Mouse (Mus musculus) urinary bladder, postnatal 25 days (tissue): ENCODE data around the gene Rps6ka5.

Source experiments
- DNase-seq: peaks from one replicate; pipeline ENCODE4 v3.0.0; 2022; ENCODE audit warnings: low spot score

Rps6ka5 gene

GRCm38 (mm10) chr12:100594700-100595099, 132.1 kb downstream of the Rps6ka5 start:
- DNase-seq: no peak

- no peak for DNase-seq
Measured at GRCm38 (mm10) chr12:100586601-100587000, 140.2 kb downstream of the Rps6ka5 start.

- DNase-seq: no peak
Measured at GRCm38 (mm10) chr12:100579221-100579620, 147.6 kb downstream of the Rps6ka5 start.

- peak; percentile 11 for DNase-seq
Measured at GRCm38 (mm10) chr12:100578291-100578690, 148.5 kb downstream of the Rps6ka5 start.

- no peak for DNase-seq
Measured at GRCm38 (mm10) chr12:100575739-100576138, 151.0 kb downstream of the Rps6ka5 start.

GRCm38 (mm10) chr12:100570522-100571072, 156.2 kb downstream of the Rps6ka5 start:
- no peak for DNase-seq

- DNase-seq: no peak
Measured at GRCm38 (mm10) chr12:100568831-100569230, 158.0 kb downstream of the Rps6ka5 start.

GRCm38 (mm10) chr12:100568105-100568504, 158.7 kb downstream of the Rps6ka5 start:
- DNase-seq: no peak

- DNase-seq: no peak
Measured at GRCm38 (mm10) chr12:100567627-100568026, 159.2 kb downstream of the Rps6ka5 start.

- no peak for DNase-seq
Measured at GRCm38 (mm10) chr12:100553675-100554074, 173.1 kb downstream of the Rps6ka5 start.

GRCm38 (mm10) chr12:100551972-100552371, 174.8 kb downstream of the Rps6ka5 start:
- no peak for DNase-seq

GRCm38 (mm10) chr12:100544194-100544567, 182.6 kb downstream of the Rps6ka5 start:
- no peak for DNase-seq

GRCm38 (mm10) chr12:100543437-100544193, 183.2 kb downstream of the Rps6ka5 start:
- DNase-seq: no peak

GRCm38 (mm10) chr12:100542494-100542893, 184.3 kb downstream of the Rps6ka5 start:
- no peak for DNase-seq

- DNase-seq: no peak
Measured at GRCm38 (mm10) chr12:100542076-100542475, 184.7 kb downstream of the Rps6ka5 start.

- no peak for DNase-seq
Measured at GRCm38 (mm10) chr12:100539158-100539714, 187.5 kb downstream of the Rps6ka5 start.

GRCm38 (mm10) chr12:100538445-100539157, 188.2 kb downstream of the Rps6ka5 start:
- no peak for DNase-seq

- DNase-seq: no peak
Measured at GRCm38 (mm10) chr12:100537091-100537490, 189.7 kb downstream of the Rps6ka5 start.

- DNase-seq: no peak
Measured at GRCm38 (mm10) chr12:100535028-100535427, 191.8 kb downstream of the Rps6ka5 start.

- no peak for DNase-seq
Measured at GRCm38 (mm10) chr12:100534028-100534427, 192.8 kb downstream of the Rps6ka5 start.

GRCm38 (mm10) chr12:100533209-100533608, 193.6 kb downstream of the Rps6ka5 start:
- DNase-seq: no peak

GRCm38 (mm10) chr12:100531740-100532139, 195.0 kb downstream of the Rps6ka5 start:
- no peak for DNase-seq

- DNase-seq: no peak
Measured at GRCm38 (mm10) chr12:100530871-100531270, 195.9 kb downstream of the Rps6ka5 start.
